Mouse (Mus musculus) 3T3-L1 (cell line): Measurements from ENCODE around the gene Ism2.
A peak's percentile ranks its signal among the peaks of the same experiment; 100 is the strongest.
"Not testable (repeated sequence)": the region's sequence is repeated elsewhere in the genome, so short reads cannot be mapped to it uniquely, and the experiment has no call there.

Source experiments
- DNase-seq: peaks from one replicate; pipeline ENCODE4 v3.0.0-alpha.2; 2015; ENCODE audit warnings: low read depth, low spot score

Ism2 gene

DNA sequence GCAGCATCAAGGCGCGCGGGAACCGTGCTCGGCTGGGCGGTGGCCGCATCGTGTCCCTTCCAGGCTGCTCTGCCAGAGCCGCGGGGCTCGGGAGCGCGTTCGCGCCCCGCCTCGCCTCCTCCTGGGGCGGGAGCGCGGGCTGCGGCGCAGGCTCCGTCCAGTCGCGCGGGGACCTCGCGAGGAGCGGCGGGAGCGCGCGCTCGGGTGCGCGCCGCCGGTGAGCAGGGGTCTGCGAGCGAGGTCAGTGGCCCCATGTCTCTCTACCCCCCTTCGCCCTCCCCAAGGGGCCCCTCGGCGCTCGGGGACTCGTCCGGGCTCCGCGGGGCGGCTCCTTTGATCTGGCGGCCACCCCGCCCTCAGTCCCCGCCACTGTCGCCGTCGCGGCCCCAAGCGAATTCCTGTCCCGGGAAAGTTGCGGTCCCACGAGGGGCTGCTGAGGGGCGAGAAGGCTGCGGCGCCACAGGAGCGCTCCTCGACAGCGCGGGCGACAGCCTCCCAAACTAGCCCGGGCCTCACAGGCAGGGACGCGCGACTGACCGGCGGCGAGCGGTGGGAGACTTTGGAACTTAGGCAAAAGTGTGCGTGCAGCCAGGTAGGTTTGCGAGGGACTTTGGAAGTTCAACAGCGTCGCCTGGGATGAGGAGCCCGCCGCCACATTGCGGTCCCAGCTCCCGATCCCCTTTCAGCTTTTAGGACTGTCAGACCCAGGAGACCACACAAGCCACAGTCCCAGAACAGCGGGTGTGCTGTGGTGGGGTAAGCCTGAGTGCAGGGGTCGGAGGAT, at the start of gene Ism2:
Gene Ism2, minus strand, starts transcription at position 49 of the 784 bp plus-strand sequence.
- DNase-seq = no peak

DNA sequence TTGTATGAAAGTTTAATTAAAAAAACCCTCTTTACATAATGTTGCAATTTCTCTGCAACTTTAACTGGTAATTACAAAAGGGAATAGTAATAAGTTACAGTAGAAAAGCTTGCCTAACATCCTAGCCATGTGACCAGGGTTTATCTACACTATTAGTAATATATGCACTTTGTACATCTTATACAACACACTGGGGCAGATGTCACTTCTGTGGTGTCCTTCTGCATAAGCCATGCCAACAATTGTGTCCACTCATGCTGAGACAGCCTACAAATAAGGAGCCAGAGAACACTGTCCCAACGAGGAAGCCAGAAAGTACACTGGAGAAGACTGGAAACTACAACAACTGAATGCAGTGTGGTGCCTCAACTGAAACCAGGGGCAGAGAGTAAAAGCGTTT, 48.5 kb upstream of the Ism2 start:
- DNase-seq = no peak

DNA sequence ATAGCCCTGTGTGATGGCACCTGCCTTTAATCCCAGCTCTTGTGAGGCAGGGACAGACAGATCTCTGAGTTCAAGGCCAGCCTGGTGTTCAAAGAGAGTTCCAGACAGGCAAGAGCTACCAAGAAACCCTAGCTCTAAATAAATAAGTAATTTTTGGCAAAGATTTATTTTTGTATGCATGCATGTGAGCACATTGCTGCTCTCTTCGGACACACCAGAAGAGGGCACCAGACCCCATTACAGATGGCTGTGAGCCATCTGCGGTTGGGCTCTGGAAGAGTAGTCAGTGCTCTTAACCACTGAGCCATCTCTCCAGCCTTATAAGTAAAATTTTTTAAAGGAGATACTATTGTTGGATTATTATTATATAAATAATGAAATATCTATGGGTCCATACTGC, 48.0 kb upstream of the Ism2 start:
- DNase-seq = peak; percentile 43

DNA sequence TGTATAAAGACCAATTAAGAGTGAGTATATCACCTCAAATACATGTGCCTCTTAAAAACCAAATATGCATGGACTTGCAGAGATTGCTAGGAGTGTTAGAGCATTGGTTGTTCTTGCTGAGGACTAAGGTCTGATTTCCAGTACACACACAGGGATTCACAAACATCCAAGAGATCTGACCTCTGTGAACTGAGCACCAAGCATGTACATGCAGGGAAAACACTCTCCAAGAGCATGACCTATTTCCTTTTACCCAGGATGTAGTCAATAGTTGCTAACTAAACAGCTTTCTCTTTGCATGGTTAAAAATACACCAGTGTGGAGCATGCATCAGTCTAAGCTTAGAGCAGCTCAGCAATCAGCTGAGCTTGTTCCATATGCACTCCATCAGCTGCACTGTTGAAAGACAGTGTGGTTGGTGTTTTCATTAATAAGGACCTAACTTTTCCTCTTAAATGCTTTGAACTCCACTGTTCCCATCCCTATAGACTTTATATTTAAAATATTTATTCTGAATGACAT, 43.6 kb upstream of the Ism2 start:
- DNase-seq = no peak

DNA sequence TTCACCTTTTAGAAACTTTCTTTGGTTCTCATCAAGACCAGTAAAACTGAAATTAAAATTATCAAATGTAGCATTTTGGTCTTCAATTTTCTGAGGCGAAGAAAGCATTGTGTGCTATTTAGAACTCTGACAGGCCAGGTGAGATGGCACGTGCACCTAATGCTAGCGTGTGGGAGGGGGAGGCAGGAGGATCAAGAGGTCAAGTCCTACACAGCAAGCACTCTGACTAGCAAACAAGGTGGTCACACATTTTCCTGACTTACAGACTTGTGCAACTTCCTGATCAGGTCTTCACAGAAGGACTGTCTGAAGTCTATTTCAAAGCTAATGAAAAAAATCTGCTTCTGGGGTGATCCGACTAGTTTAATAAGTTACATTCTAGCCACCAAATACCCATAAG, 38.6 kb upstream of the Ism2 start:
- no peak for DNase-seq

DNA sequence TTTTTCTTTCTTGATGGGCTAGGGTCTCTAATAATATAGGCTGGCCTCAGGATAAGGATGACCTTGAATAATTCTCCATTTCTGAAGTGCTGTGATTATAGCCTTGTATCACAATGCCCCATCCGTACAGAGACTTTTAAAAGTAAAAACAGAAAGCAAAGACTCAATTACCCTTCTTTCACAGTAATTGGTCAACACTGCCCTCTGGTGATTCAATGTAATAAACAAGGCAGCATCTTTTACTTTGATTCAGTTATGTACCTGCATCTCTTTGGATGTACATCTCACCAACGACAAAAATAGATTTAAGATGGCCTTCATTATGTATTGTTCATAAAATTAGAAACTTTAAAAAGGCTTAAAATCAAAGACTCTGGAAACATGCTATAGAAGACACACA, 35.4 kb upstream of the Ism2 start:
- DNase-seq = peak; percentile 59

DNA sequence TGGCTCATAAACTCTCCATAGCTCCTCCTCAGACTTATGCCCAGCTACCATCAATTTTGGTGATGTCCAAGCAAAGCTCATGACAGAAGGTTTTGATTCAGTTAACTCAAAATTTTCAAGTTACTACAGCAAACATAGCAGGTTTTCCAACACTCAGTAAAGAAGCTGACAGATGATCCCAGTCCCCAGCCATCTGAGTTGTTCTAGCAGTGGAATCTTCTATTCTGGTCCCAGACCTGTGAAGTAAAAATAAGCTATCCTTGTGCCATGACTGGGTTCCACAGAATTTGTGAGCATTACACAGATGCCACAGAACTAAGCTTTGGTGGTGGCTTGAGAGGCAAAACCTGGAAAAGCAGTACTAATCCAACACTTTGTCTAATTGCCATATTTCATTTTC, 34.3 kb upstream of the Ism2 start:
- no peak for DNase-seq

DNA sequence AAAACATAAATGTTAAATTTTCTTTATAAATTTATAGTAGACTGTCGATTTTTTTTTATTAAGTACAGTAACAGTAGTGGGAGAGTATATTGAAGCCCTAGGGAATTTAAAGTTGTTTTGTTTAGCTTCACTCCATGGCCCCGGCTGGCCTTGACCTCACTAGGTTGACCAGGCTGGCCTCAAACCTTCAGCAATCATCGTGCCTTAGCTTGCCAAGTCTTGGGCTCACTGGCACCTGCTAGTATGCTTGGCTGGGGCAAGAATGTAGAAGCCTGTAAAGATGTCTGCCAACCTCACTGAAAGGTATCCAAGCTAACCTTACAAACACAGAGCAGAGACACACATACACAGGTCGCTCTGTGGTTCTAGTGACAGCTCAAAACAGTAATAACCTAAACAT, 33.0 kb upstream of the Ism2 start:
- DNase-seq = no peak

DNA sequence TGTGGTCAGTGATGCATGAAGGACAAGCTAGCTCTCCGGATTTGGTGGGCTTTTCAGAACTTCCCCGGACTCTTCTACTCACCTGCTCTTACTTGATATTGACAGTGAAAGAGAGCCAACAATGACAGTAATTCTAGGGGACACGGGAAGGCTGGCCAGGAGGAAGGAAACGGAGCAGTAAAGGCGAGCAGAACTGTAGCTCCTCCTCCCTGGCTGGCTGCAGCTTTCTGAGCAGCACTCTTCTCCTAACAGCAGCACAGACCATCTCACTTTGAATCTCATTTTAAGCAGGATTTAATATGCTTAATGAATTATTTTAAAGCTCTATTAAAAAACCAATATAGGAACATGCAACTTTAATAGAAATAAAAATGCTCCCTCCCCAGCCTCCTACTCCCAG, 32.4 kb upstream of the Ism2 start:
- DNase-seq = no peak

DNA sequence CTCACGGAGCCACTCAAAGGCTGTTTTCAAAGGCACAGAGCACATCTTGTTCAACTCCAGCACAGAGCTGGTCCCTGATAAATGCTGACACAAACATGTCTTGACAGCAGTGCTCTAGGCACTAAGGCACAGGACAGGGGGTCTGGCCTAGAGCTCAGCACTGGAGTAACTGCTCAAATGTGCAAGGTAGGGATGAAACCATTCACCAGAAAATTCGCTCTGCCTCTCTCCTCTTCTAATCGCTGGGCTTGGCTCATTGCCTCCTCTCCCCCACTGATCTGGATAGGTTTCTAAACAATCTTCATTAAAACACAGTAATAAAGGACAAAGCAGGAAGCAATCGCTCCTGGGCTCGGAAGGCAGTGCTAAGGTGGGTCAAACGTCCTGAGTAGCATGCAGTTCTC, 31.6 kb upstream of the Ism2 start:
- DNase-seq = no peak

DNA sequence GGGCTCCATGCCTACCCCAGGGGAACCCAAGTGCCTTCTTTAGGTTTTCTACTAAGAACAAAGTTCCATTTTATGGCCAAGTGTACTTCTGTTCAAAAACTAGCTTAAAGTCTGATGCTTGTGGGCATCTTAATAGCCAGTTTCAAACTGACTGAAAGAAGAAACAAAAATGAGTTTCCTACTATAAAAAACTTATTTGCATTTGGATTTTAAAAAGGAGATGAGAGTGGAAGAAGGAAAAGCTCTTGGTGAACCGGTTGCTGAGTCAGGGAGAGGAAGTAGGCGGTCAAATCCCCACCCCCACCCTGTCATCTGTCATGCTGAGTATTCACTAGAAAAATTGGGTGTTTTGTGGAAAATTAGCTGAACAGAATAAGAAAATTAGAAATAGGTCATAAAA, 30.7 kb upstream of the Ism2 start:
- DNase-seq = no peak

DNA sequence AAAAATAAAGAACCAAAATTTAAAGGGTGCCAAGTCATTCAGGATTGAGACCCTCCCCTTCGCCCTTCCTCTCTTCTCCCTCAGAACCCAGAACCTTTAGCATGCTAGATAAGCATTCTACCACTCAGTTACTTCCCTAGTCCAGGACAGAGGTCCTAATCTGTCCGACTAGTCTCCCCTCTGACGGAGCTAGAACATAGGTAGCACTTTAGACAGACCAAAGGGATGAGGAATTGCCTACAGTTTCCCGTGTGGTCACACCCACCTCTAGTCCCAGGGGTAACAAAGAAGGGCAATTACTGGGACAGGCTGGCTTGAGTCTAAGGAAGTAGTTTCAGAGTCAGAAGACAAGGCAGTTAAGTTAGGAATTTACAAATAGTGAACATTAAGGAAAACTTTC, 28.5 kb upstream of the Ism2 start:
- no peak for DNase-seq

DNA sequence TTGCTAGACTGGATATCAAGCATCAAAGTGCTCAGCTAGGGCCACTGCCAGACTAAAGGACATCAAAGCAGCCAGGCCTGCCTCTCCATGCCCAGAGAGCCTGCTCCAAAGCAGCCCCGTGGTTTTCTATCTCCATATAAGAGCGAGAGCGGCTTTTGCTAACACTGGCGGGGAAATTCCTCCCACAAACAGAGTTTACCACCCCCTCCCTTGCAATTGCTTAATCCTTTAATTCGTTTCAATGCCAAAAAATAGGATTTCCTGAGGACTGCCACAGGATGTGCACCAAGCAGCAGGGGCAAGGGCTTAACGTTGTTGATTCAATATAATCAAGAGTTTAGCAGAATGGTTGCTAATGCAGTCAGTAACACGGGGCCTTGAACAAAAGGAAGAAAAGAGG, 28.1 kb upstream of the Ism2 start:
- no peak for DNase-seq

DNA sequence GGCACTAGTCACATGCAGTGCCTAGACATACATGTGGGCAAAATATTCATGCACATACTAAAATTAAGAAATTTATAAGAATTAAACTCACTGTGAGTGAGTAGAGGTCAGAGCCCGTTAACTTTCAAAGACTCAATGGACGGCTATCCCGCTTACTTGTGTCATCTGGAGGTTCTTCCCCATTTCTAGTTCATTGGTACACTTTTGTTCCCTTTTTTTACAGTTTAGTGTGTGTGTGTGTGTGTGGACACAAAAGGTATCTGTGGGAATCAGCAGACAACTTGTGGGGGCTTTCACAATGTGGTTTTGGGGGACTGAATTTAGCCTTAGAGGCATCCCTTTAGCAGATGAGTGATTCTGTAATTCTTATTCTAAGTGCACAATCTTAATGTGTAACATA, 25.9 kb upstream of the Ism2 start:
- no peak for DNase-seq

DNA sequence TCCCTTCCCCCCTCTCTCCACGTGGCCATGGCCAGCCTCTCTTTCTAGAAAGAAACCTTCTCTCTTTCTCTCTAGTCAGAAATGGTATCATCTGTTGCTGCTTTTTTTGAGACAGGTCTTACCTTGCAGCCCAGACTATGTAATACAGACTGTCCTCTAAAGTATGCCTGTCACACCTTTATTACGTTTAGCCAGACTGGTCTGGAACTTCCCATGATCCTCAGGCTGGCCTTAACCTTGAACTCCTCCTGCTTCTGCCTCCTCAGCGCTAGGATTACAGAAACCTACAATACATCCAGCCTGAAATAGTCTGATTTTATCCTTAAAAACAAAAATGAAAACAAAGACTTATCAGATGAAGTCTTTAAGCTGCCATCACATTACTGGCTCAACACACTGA, 19.7 kb upstream of the Ism2 start:
- no peak for DNase-seq

DNA sequence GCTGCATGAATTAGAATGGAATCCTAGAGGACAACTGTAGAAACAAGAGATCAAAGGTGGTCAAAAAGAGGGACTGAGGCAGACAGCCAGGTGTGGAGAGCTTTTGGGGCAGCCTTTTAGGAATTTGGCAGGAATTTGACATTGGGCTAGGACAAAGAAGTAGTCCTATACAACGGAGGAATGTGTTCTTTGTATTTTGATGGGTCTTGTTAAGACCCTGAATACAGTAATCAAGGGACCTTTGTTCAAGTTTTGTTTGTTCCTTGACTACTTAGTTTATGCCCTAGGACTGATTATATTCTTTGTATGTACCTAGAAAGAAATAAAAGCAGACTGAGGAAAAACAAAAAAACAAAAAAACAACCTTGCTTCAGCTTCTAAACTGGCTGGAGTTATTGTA, 18.4 kb upstream of the Ism2 start:
- no peak for DNase-seq

DNA sequence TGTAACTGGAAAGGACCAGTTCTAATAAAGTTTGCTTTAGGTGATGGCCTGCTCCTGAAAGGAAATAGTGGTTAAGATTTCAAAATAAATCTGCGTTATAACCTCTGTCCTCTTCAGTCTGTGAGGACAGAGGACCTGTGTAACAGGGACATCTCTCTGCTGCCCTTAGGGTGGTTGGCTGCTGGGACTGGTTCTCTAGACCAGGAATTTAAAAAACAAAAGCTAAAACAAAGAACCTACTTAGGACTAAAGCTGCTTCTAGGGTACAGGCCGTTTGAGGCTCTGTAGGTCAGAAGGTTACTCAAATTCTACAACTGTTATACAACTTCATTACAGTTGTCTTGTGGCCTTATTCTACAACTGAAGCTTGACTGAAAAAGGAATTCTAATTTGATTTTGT, 13.6 kb upstream of the Ism2 start:
- no peak for DNase-seq

DNA sequence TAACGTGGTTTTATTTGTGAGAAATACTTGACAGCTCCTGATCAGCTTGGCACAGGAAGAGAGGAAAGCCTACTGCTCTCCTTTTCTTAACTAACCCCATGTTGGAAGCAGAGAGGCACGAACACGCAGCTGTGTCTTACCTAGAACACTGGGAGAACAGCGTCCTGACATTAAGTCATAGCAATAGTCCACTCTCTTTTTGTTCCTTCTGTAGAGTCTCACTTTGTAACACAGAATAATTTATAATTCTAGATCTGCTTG, 7.0 kb upstream of the Ism2 start:
- not testable (repeated sequence) for DNase-seq

DNA sequence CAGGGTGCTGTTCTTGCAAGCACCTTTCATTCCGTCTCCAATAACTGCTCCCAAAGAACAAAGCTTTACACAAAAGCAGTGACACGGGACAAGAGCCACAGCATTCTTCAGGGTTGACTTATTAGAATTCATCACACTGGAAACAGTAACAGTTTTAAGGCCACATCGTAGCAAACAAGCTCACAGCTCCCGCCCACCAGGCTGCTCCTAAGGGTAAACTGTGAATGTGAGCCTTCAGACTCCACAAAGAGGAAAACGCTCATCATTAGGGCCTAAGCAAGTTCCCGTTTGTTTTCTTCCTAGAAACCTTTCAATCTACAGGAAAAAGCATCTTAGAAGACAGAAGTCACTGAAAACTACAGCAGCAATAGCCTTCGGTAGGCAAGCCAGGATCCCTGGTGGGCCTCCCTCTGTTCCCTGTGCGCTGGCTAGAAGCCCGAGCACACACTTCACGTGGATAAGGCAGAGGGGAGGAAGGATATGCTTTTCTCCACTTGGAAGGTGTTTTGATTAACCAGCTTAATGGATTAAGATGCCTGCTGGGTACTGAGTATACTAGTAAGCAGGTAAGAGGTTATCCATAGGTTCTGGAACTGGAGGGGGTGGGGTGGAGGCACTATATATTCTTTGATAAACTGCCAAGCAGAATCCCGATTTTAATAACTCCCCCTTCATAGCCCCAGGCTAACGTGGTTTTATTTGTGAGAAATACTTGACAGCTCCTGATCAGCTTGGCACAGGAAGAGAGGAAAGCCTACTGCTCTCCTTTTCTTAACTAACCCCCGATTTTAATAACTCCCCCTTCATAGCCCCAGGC, 6.5 kb upstream of the Ism2 start:
- DNase-seq = no peak

DNA sequence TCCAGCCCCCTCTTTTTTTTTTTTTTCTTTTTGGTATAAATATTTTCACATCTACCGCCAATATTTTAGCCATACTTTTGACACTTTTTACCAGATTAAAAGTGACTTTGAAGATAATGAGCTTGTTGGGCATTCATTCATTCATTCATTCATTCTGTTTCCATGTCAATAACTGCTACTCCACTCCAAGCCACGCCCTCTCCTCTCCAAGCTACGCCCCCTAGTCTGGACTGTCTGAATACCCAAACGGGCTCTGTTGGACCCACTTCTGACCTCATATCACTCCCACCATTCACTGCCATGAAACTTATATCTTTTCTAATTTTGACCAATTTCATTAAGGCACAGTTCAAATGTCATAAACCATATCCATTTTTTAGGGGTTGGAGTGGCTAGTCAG, 1.7 kb upstream of the Ism2 start:
- DNase-seq = no peak

DNA sequence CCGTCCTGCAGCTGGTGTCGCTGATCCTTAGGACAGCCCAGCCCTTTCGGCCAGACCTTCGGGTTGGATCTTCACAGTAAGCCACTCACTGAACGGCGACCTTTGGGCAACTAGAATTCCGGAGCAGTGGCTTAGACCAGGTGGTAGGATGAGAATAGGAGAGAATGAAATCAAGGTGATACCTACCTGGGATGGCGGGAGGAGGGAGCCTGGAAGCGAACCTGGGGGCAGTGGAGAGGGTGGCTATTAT, 861 bp upstream of the Ism2 start:
- no peak for DNase-seq

DNA sequence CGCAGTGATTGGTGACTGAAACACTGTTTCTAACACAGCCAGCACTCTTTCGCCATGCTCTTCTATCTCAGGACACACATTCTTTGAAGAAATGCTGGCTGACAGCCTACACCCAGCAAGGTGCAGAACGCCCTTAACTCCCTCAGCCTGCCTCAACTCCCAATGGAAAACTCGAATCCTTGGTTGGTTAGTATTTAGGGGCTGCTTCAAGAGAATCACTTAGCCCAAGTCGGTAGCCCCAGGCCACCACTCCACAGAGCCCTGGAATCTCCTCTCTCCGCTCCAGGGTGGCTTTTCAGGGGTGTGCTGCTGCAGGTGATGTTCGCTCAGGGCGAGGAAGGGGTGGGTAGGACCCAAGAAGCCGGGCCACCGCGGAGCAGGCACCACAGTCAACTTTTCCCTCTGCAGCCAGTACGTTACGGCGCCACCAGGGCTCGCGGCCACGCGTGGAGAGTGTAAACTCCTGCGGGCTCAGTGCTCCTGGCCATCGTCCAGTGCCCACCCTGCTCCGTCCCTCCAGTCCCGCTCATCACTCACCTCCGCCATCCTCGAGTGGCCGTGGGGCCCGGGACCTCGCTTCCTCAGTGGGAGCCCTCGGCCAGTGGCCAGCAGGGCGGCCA, 358 bp downstream of the Ism2 start:
- DNase-seq = no peak

DNA sequence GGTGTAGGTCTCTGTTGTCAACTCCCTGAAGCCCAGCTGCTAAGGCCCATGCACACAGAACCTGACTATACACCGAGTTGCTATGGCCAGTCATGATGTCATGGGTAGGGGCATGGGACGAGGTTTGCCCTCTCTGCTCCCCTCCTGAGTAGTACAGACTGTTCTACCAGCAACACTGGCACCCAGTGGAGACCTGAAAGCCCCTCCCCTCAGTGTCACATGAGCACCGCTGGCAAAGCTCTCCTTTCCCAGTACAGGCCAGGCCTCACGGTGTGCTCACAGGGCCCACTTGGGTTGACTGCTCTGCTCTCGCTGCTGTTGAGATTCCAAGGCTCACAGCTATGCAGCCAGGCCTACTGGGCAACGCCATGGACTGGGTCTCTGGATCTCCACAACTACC, 5.6 kb downstream of the Ism2 start:
- no peak for DNase-seq
